Mouse (Mus musculus): ENCODE data around the gene Trim69. TPM values are rescaled to one million over a fixed set of nuclear protein-coding genes. Genes with fewer than 3 reads are reported as not detected.

The Trim69 gene
- polyA plus RNA-seq, 1 experiment from 2014 or later, result not detected

DNA sequence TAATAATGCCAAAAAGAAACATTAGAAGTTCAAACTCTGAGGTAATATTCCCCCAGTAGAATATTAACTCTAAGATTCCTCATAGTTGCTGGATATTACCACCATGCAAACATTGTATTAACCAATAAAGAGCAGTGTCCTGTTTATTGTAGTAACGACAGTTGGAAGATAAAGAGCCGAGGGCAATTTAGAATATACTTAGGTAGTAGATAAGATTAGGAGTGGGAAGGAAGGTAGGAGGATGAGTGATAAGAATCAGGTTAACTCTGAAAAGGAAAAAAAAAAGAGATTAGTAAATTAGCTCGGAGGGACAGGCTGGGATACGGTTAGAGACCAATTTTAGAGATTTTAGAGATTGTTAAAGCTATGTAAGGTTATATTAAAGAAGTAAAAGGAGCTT, 60.9 kb downstream of the Trim69 start:
- no peaks in the 10 kb centered on the region for H3K9me3 ChIP-seq
- no peaks in the 10 kb centered on the region for H3K36me3 ChIP-seq
- no peak for ATAC-seq (ENCODE audit: insufficient number of reproducible peaks, insufficient read depth, low FRiP score, low TSS enrichment)
- WGBS, result 77% methylated on average over 4 of the region's 4 CpGs
- H3K27ac ChIP-seq, result no peak overlapping the region
- H3K9ac ChIP-seq, result no peak overlapping the region
- no peak overlapping the region for H3K4me3 ChIP-seq
- H3K27me3 ChIP-seq, result no peaks in the 10 kb centered on the region
- H3K4me1 ChIP-seq, result no peaks in the 10 kb centered on the region
- no peak overlapping the region for H3K4me2 ChIP-seq (replicated peaks)

DNA sequence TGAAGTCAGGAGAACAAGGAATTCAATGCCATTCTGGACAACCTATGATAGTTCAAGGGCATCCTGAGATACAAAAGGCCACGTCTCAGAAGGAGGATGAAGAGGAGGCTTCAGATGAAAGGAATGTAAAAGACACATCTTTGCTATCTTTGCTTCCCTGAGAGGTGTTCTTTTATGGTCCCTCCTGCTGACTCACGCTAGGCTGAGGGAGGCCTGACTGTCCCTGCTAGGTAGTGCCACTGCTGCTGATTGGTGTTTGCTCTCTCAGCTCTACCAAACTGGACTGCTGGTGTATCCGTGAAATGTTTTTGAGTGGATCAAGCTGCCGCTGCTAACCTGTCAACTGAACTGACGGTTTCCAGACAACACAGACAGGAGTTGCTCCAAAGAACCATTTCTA, 61.3 kb downstream of the Trim69 start:
- WGBS, result 53% methylated on average over 5 of the region's 5 CpGs
- ATAC-seq (ENCODE audit: insufficient number of reproducible peaks, insufficient read depth, low FRiP score, low TSS enrichment), result no peak

GRCm38 (mm10) chr2:122222272-122222671, 61.8 kb downstream of the Trim69 start:
- 87% methylated on average over 5 of the region's 5 CpGs for WGBS
- Histone ChIP-seq H3K36me3 (no peaks in the 10 kb centered on the region), H3K27ac (no peak overlapping the region), H3K4me3 (no peak overlapping the region), H3K27me3 (no peaks in the 10 kb centered on the region), H3K4me2 (replicated peaks) (no peak overlapping the region), H3K4me1 (no peaks in the 10 kb centered on the region), H3K9ac (no peak overlapping the region), H3K9me3 (no peaks in the 10 kb centered on the region)
- ATAC-seq (ENCODE audit: insufficient number of reproducible peaks, insufficient read depth, low FRiP score, low TSS enrichment), result no peak

More for the DNA sequence above, 61.3 kb downstream of the Trim69 start:
- H3K9ac ChIP-seq, result no peak overlapping the region
- no peak overlapping the region for H3K4me3 ChIP-seq
- H3K27ac ChIP-seq, result no peak overlapping the region
- no peaks in the 10 kb centered on the region for H3K27me3 ChIP-seq
- no peaks in the 10 kb centered on the region for H3K36me3 ChIP-seq
- no peaks in the 10 kb centered on the region for H3K4me1 ChIP-seq
- H3K9me3 ChIP-seq, result no peaks in the 10 kb centered on the region
- H3K4me2 ChIP-seq (replicated peaks), result no peak overlapping the region

DNA sequence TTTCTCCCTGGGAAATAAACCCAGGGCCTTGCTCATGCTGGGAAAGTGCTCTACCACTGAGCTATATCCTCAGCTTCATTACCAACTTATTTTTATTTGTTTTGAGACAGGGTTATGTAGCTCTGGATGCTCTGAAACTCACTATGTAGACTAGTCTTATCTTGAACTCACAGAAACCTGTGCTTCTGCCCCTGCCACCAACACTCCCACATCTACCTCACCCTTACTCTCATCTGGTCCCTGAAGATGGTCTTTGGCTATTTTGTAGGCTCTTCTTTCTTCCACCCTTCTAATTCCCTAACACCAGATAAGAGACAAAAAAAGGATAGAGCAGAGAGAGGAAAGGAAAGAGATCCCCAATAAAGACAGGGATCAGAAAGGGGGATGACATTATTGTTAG, 63.2 kb downstream of the Trim69 start:
- H3K4me3 ChIP-seq, result no peak overlapping the region
- no peaks in the 10 kb centered on the region for H3K27me3 ChIP-seq
- no peak overlapping the region for H3K9ac ChIP-seq
- H3K9me3 ChIP-seq, result no peaks in the 10 kb centered on the region
- ATAC-seq (ENCODE audit: insufficient number of reproducible peaks, insufficient read depth, low FRiP score, low TSS enrichment), result no peak
- no peaks in the 10 kb centered on the region for H3K36me3 ChIP-seq
- no peak overlapping the region for H3K4me2 ChIP-seq (replicated peaks)
- H3K4me1 ChIP-seq, result no peaks in the 10 kb centered on the region
- H3K27ac ChIP-seq, result no peak overlapping the region

Other genes starting within 250 kb of the Trim69 start
- gene Ctdspl2, start 204.7 kb upstream of the Trim69 start, polyA plus RNA-seq (2016; fragmentation: Nextera tagmentation; extraction: Ambion mirVana), result 72.1 and 78.6 TPM in 2 replicates
- 0.19 and 0.40 TPM in 2 replicates for gene Mageb3, start 204.6 kb upstream of the Trim69 start, polyA plus RNA-seq (2016; fragmentation: Nextera tagmentation; extraction: Ambion mirVana)
- 13.5 and 14.3 TPM in 2 replicates for gene Eif3j1, start 132.2 kb upstream of the Trim69 start, polyA plus RNA-seq (2016; fragmentation: Nextera tagmentation; extraction: Ambion mirVana)
- 11.8 and 12.1 TPM in 2 replicates for gene Spg11, start 42.3 kb upstream of the Trim69 start, polyA plus RNA-seq (2016; fragmentation: Nextera tagmentation; extraction: Ambion mirVana)
- 174 and 181 TPM in 2 replicates for gene B2m, start 13.0 kb upstream of the Trim69 start, polyA plus RNA-seq (2016; fragmentation: Nextera tagmentation; extraction: Ambion mirVana)
- not detected in 2 replicates for gene Patl2, start 25.5 kb downstream of the Trim69 start, polyA plus RNA-seq (2016; fragmentation: Nextera tagmentation; extraction: Ambion mirVana)
- gene Terb2, start 25.6 kb downstream of the Trim69 start, polyA plus RNA-seq (2016; fragmentation: Nextera tagmentation; extraction: Ambion mirVana), result not detected in 2 replicates
- 18.9 and 24.9 TPM in 2 replicates for gene Sord, start 74.0 kb downstream of the Trim69 start, polyA plus RNA-seq (2016; fragmentation: Nextera tagmentation; extraction: Ambion mirVana)
- gene Duox2, start 137.7 kb downstream of the Trim69 start, polyA plus RNA-seq (2016; fragmentation: Nextera tagmentation; extraction: Ambion mirVana), result 0.05 and 0.08 TPM in 2 replicates
- not detected in 2 replicates for gene Duoxa2, start 138.2 kb downstream of the Trim69 start, polyA plus RNA-seq (2016; fragmentation: Nextera tagmentation; extraction: Ambion mirVana)
- 0.55 and 0.70 TPM in 2 replicates for gene Duoxa1, start 153.0 kb downstream of the Trim69 start, polyA plus RNA-seq (2016; fragmentation: Nextera tagmentation; extraction: Ambion mirVana)
- gene Duox1, start 155.0 kb downstream of the Trim69 start, polyA plus RNA-seq (2016; fragmentation: Nextera tagmentation; extraction: Ambion mirVana), result 0.24 and 0.32 TPM in 2 replicates
- gene Shf, start 208.5 kb downstream of the Trim69 start, polyA plus RNA-seq (2016; fragmentation: Nextera tagmentation; extraction: Ambion mirVana), result 6.5 and 6.9 TPM in 2 replicates